Mouse (Mus musculus): ENCODE data around the gene 1110032F04Rik. TPM values are rescaled to one million over a fixed set of nuclear protein-coding genes. Genes with fewer than 3 reads are reported as not detected.
A peak's percentile ranks its signal among the peaks of the same experiment; 100 is the strongest.
"Not testable (repeated sequence)": the region's sequence is repeated elsewhere in the genome, so short reads cannot be mapped to it uniquely, and the experiment has no call there.

1110032F04Rik gene
- polyA plus RNA-seq, 1 experiment from 2014 or later, result 0.61 TPM

GRCm38 (mm10) chr3:68848323-68848722, 21.1 kb upstream of the 1110032F04Rik start:
- Histone ChIP-seq H3K36me3 (no peaks in the 10 kb centered on the region), H3K9me3 (no peaks in the 10 kb centered on the region), H3K4me3 (replicated peaks) (no peak overlapping the region), H3K27ac (no peak overlapping the region), H3K9ac (replicated peaks) (no peak overlapping the region), H3K4me1 (replicated peaks) (no peaks in the 10 kb centered on the region), H3K4me2 (no peak overlapping the region), H3K27me3 (no peaks in the 10 kb centered on the region)
- 65% methylated on average over 3 of the region's 3 CpGs for WGBS
- no peak for ATAC-seq (ENCODE audit: insufficient number of reproducible peaks, insufficient read depth, low FRiP score, low TSS enrichment, low read depth)

- H3K4me2 ChIP-seq, result no peak overlapping the region
- no peaks in the 10 kb centered on the region for H3K27me3 ChIP-seq
- 94% methylated on average over 1 of the region's 1 CpGs for WGBS
- H3K36me3 ChIP-seq, result no peaks in the 10 kb centered on the region
- H3K4me1 ChIP-seq (replicated peaks), result no peaks in the 10 kb centered on the region
- no peak overlapping the region for H3K9ac ChIP-seq (replicated peaks)
- no peak overlapping the region for H3K4me3 ChIP-seq (replicated peaks)
- H3K27ac ChIP-seq, result no peak overlapping the region
- no peaks in the 10 kb centered on the region for H3K9me3 ChIP-seq
- ATAC-seq (ENCODE audit: insufficient number of reproducible peaks, insufficient read depth, low FRiP score, low TSS enrichment, low read depth), result no peak
Observed at GRCm38 (mm10) chr3:68852414-68852813, 17.0 kb upstream of the 1110032F04Rik start.

GRCm38 (mm10) chr3:68869691-68870567, 543 bp downstream of the 1110032F04Rik start:
- H3K27me3 ChIP-seq, result peaks cover 43% of the 10 kb centered on the region
- no peak overlapping the region for H3K27ac ChIP-seq

DNA sequence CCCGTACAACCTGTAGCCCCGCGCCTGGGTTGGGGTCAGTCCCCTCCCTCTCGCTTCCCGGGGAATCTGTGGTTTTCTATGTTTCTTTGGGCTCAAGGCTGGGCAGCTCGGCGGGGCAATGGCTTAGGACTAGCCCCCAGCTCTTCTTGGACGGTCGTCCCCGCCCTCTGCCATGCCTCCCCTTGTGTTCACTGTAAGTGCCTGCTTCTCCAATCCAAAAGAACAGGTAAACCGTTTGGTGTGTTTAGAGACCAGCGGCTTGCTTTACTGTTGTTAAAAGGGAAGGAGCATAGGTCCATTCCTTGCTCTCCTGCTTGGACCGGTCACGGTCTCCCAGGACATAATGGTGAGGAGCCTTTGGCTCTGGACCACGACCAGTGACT, 1.2 kb downstream of the 1110032F04Rik start:
- no peak for ATAC-seq (ENCODE audit: insufficient number of reproducible peaks, insufficient read depth, low FRiP score, low TSS enrichment, low read depth)
- peak overlapping the region; percentile 64 for H3K4me3 ChIP-seq (replicated peaks)
- 4% methylated on average over 15 of the region's 15 CpGs for WGBS
- H3K36me3 ChIP-seq, result no peaks in the 10 kb centered on the region
- H3K9me3 ChIP-seq, result no peaks in the 10 kb centered on the region
- peaks cover 43% of the 10 kb centered on the region for H3K27me3 ChIP-seq
- H3K27ac ChIP-seq, result no peak overlapping the region
- H3K4me1 ChIP-seq (replicated peaks), result peaks cover 11% of the 10 kb centered on the region; the same call in 1 of the 2 replicates
- H3K4me2 ChIP-seq, result peak overlapping the region; percentile 98
- H3K9ac ChIP-seq (replicated peaks), result peak overlapping the region; percentile 63

More at GRCm38 (mm10) chr3:68869691-68870567, 543 bp downstream of the 1110032F04Rik start:
- H3K9ac ChIP-seq (replicated peaks), result peak overlapping the region; percentile 63
- peak; percentile 66; the same call in 1 of the 2 replicates for ATAC-seq (ENCODE audit: insufficient number of reproducible peaks, insufficient read depth, low FRiP score, low TSS enrichment, low read depth)
- H3K36me3 ChIP-seq, result no peaks in the 10 kb centered on the region
- no peaks in the 10 kb centered on the region for H3K9me3 ChIP-seq
- peak overlapping the region; percentile 98 for H3K4me2 ChIP-seq
- H3K4me1 ChIP-seq (replicated peaks), result peaks cover 11% of the 10 kb centered on the region; the same call in 1 of the 2 replicates
- H3K4me3 ChIP-seq (replicated peaks), result peak overlapping the region; percentile 64
- WGBS, result under 1% methylated on average over 96 of the region's 96 CpGs

DNA sequence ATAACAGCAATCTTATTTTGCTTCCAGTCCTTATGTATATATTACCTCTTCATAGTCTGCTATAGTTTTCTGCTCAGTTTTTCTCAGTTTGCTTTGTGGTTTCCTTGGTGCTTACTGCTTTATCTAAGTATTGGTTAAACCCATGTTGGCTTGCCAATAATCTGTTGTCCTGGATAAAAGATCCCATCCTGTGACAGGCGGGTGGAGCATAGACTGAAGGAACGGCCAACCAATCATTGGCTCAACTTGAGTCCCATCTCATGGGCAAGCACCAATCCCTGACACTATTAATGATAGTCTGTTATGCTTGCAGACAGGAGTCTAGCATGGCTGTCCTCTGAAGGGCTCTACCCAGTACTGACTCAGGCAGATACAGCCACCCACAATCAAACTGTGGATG, 4.7 kb downstream of the 1110032F04Rik start:
- no peak overlapping the region for H3K9ac ChIP-seq (replicated peaks)
- no peak overlapping the region for H3K4me2 ChIP-seq
- H3K4me1 ChIP-seq (replicated peaks), result peaks cover 8% of the 10 kb centered on the region; the same call in 1 of the 2 replicates
- H3K27me3 ChIP-seq, result peaks cover 21% of the 10 kb centered on the region
- no peak for ATAC-seq (ENCODE audit: insufficient number of reproducible peaks, insufficient read depth, low FRiP score, low TSS enrichment, low read depth)
- WGBS, result 94% methylated on average over 2 of the region's 2 CpGs
- no peaks in the 10 kb centered on the region for H3K9me3 ChIP-seq
- no peak overlapping the region for H3K27ac ChIP-seq
- H3K4me3 ChIP-seq (replicated peaks), result no peak overlapping the region
- H3K36me3 ChIP-seq, result no peaks in the 10 kb centered on the region

DNA sequence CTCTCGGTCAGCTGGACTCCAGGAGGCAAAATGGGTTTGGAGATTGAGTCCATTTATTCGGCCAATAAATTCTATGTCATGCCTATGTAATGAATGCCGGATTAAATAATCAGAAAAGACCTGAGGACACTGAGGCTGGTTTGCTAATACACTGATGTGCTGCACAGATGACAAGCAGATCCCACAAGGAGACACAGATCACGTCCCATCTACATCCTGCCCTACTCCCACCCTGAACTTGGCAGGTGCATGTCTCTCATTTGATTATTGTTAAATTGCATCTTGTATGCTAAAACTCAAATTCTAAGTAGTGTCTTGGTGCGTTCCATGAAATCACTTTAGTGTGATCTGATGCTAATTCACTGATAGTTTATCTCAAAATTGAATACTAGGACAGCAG, 17.5 kb downstream of the 1110032F04Rik start:
- Histone ChIP-seq H3K27me3 (no peaks in the 10 kb centered on the region), H3K9me3 (no peaks in the 10 kb centered on the region), H3K27ac (no peak overlapping the region), H3K9ac (replicated peaks) (no peak overlapping the region), H3K4me2 (no peak overlapping the region), H3K4me1 (replicated peaks) (no peaks in the 10 kb centered on the region), H3K4me3 (replicated peaks) (no peak overlapping the region), H3K36me3 (no peaks in the 10 kb centered on the region)
- ATAC-seq (ENCODE audit: insufficient number of reproducible peaks, insufficient read depth, low FRiP score, low TSS enrichment, low read depth), result no peak
- WGBS, result 90% methylated on average over 5 of the region's 5 CpGs

GRCm38 (mm10) chr3:68895426-68895825, 26.0 kb downstream of the 1110032F04Rik start:
- no peaks in the 10 kb centered on the region for H3K27me3 ChIP-seq
- H3K4me3 ChIP-seq (replicated peaks), result no peak overlapping the region
- 65% methylated on average over 4 of the region's 4 CpGs for WGBS
- no peak overlapping the region for H3K27ac ChIP-seq
- no peak overlapping the region for H3K9ac ChIP-seq (replicated peaks)
- no peaks in the 10 kb centered on the region for H3K9me3 ChIP-seq
- no peaks in the 10 kb centered on the region for H3K4me1 ChIP-seq (replicated peaks)
- H3K4me2 ChIP-seq, result no peak overlapping the region
- peaks cover 8% of the 10 kb centered on the region; the same call in 1 of the 2 replicates for H3K36me3 ChIP-seq
- ATAC-seq (ENCODE audit: insufficient number of reproducible peaks, insufficient read depth, low FRiP score, low TSS enrichment, low read depth), result no peak

GRCm38 (mm10) chr3:68897154-68897553, 27.8 kb downstream of the 1110032F04Rik start:
- ATAC-seq (ENCODE audit: insufficient number of reproducible peaks, insufficient read depth, low FRiP score, low TSS enrichment, low read depth), result no peak

GRCm38 (mm10) chr3:68902636-68903035, 33.2 kb downstream of the 1110032F04Rik start:
- not testable (repeated sequence) for H3K4me1 ChIP-seq (replicated peaks); H3K27ac ChIP-seq; ATAC-seq (ENCODE audit: insufficient number of reproducible peaks, insufficient read depth, low FRiP score, low TSS enrichment, low read depth); H3K4me2 ChIP-seq; H3K9me3 ChIP-seq; H3K36me3 ChIP-seq; H3K4me3 ChIP-seq (replicated peaks); H3K27me3 ChIP-seq; H3K9ac ChIP-seq (replicated peaks)
- WGBS, result 83% methylated on average over 20 of the region's 20 CpGs

More at GRCm38 (mm10) chr3:68897154-68897553, 27.8 kb downstream of the 1110032F04Rik start:
- H3K4me3 ChIP-seq (replicated peaks), result no peak overlapping the region
- H3K4me2 ChIP-seq, result no peak overlapping the region
- no peaks in the 10 kb centered on the region for H3K27me3 ChIP-seq
- no peak overlapping the region for H3K27ac ChIP-seq
- H3K9me3 ChIP-seq, result no peaks in the 10 kb centered on the region
- H3K9ac ChIP-seq (replicated peaks), result no peak overlapping the region
- H3K36me3 ChIP-seq, result peaks cover 6% of the 10 kb centered on the region; the same call in 1 of the 2 replicates
- WGBS, result 82% methylated on average over 5 of the region's 5 CpGs
- no peaks in the 10 kb centered on the region for H3K4me1 ChIP-seq (replicated peaks)

DNA sequence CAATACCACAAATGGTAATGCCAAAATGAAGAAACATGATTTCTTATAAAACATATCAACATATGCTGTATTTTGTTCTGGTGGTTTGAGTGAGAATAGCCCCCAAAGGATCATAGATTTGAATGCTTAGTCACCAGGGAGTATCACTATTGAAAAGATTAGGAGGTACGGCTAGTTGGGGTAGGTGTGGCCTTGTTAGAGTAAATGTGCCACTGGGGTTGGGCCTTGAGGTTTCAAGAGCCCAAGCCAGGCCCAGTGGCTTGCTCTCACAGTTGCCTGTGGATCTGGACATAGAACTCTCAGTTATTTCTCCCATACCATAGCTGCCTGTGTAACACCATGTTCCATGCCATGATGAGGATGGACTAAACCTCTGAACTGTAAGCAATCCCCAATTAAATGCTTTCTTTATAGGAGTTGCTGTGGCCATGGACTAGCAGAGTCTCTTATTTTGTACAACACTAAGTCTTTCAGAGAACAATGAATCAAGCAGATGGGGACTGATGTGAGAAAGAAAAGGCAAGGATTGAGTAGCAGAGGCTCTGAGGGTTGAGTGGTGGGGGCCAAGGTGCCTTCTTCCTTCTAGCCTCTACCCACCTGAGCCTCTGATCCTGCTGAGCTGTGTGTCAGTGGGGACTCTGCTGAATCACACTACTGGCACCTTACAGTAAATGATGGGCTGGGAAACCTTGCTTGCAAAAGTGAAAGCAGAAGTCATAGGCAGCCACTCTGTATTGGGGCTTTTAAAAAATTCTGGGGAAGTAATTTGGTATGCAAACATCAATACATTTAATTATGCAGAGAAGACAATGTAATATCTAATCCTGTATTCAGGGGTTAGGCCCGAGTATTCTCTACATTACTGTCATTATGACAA, 35.8 kb downstream of the 1110032F04Rik start:
- Histone ChIP-seq H3K4me2 (no peak overlapping the region), H3K27me3 (no peaks in the 10 kb centered on the region), H3K36me3 (no peaks in the 10 kb centered on the region; the same call in 1 of the 2 replicates), H3K27ac (no peak overlapping the region), H3K9ac (replicated peaks) (no peak overlapping the region), H3K4me3 (replicated peaks) (no peak overlapping the region), H3K9me3 (no peaks in the 10 kb centered on the region), H3K4me1 (replicated peaks) (no peaks in the 10 kb centered on the region)
- 85% methylated on average over 2 of the region's 2 CpGs for WGBS
- ATAC-seq (ENCODE audit: insufficient number of reproducible peaks, insufficient read depth, low FRiP score, low TSS enrichment, low read depth), result no peak

- no peak overlapping the region for H3K4me2 ChIP-seq
- no peak overlapping the region for H3K9ac ChIP-seq (replicated peaks)
- H3K4me3 ChIP-seq (replicated peaks), result no peak overlapping the region
- no peaks in the 10 kb centered on the region for H3K9me3 ChIP-seq
- no peak overlapping the region for H3K27ac ChIP-seq
- no peak for ATAC-seq (ENCODE audit: insufficient number of reproducible peaks, insufficient read depth, low FRiP score, low TSS enrichment, low read depth)
- no peaks in the 10 kb centered on the region for H3K4me1 ChIP-seq (replicated peaks)
- 0 out of 2 replicates have a peak, but pooled peaks cover 2% of the 10 kb centered on the region for H3K36me3 ChIP-seq
- 94% methylated on average over 4 of the region's 4 CpGs for WGBS
- H3K27me3 ChIP-seq, result no peaks in the 10 kb centered on the region
Observed at GRCm38 (mm10) chr3:68907509-68907908, 38.1 kb downstream of the 1110032F04Rik start.
